Mouse (Mus musculus): ENCODE measurements at regions not wholly inside any gene's neighbourhood (a gene's known extent, or its start where the extent isn't known, plus 50 kb on each side); places are given as distances from the start of the nearest gene placed in this dataset.

DNA sequence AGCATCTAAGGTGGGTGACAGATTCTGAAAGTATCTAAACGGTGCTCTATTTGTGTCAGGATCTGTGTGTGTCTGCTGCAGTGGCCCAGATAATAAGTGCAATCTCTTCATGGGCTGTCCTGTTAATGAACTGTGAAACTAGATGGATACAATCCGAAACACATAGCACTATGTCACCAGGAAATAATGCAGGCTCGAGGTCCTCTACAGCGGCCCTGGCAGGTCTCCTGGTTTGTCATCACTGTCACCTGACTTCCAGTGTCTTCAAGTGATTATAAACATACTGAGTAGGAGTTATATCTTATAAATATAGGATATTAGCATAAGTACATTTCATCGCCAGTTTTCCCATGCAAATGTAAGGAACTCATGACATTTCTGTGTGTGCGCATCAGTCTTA lies 130.3 kb upstream of the Arglu1 start:
- TF ChIP-seq POLR2A (IDR thresholded peaks at IDR 0.05; ENCODE audit: low read depth, low read length) (no peak), CTCF (conservative IDR thresholded peaks at IDR 0.05; ENCODE audit: insufficient read depth, insufficient read length, low read depth, low read length) (no peak)

Measured in kidney, adult 2 months (tissue).